Mouse (Mus musculus): Measurements from ENCODE around the gene Astl.
A peak's percentile ranks its signal among the peaks of the same experiment; 100 is the strongest.

Gene Astl

GRCm38 (mm10) chr2:127367126-127367820 is 28.8 kb downstream of the Astl start:
- no peak for DNase-seq (ENCODE audit: low read depth)

- no peak for DNase-seq (ENCODE audit: low read depth)
Observed at GRCm38 (mm10) chr2:127369703-127370376, 31.4 kb downstream of the Astl start.

- no peak for DNase-seq (ENCODE audit: low read depth)
Observed at GRCm38 (mm10) chr2:127370561-127371483, 32.4 kb downstream of the Astl start.

- DNase-seq (ENCODE audit: low read depth): no peak
Observed at GRCm38 (mm10) chr2:127371484-127371861, 33.0 kb downstream of the Astl start.

- DNase-seq (ENCODE audit: low read depth): no peak
Observed at GRCm38 (mm10) chr2:127372082-127372481, 33.6 kb downstream of the Astl start.

- no peak for DNase-seq (ENCODE audit: low read depth)
Observed at GRCm38 (mm10) chr2:127374131-127374530, 35.7 kb downstream of the Astl start.

GRCm38 (mm10) chr2:127375087-127375486 is 36.6 kb downstream of the Astl start:
- DNase-seq (ENCODE audit: low read depth): no peak

GRCm38 (mm10) chr2:127375759-127376341 is 37.4 kb downstream of the Astl start:
- peak; percentile 66 for DNase-seq (ENCODE audit: low read depth)

GRCm38 (mm10) chr2:127376423-127377051 is 38.1 kb downstream of the Astl start:
- DNase-seq (ENCODE audit: low read depth): no peak

GRCm38 (mm10) chr2:127377942-127378610 is 39.6 kb downstream of the Astl start:
- DNase-seq (ENCODE audit: low read depth): peak; percentile 8

GRCm38 (mm10) chr2:127378611-127378990 is 40.2 kb downstream of the Astl start:
- no peak for DNase-seq (ENCODE audit: low read depth)

- DNase-seq (ENCODE audit: low read depth): no peak
Observed at GRCm38 (mm10) chr2:127379250-127379649, 40.8 kb downstream of the Astl start.

- DNase-seq (ENCODE audit: low read depth): no peak
Observed at GRCm38 (mm10) chr2:127383881-127384280, 45.4 kb downstream of the Astl start.

- no peak for DNase-seq (ENCODE audit: low read depth)
Observed at GRCm38 (mm10) chr2:127387521-127387920, 49.1 kb downstream of the Astl start.

- no peak for DNase-seq (ENCODE audit: low read depth)
Observed at GRCm38 (mm10) chr2:127390352-127390751, 51.9 kb downstream of the Astl start.

- DNase-seq (ENCODE audit: low read depth): no peak
Observed at GRCm38 (mm10) chr2:127390846-127391245, 52.4 kb downstream of the Astl start.

- peak; percentile 23 for DNase-seq (ENCODE audit: low read depth)
Observed at GRCm38 (mm10) chr2:127391323-127391722, 52.9 kb downstream of the Astl start.

GRCm38 (mm10) chr2:127394606-127395161 is 56.2 kb downstream of the Astl start:
- no peak for DNase-seq (ENCODE audit: low read depth)

GRCm38 (mm10) chr2:127398738-127399137 is 60.3 kb downstream of the Astl start:
- DNase-seq (ENCODE audit: low read depth): no peak

All from 416B (cell line).